Comparison of ENCODE assay signal across 12 mouse cellular contexts in the genomic region with DNA sequence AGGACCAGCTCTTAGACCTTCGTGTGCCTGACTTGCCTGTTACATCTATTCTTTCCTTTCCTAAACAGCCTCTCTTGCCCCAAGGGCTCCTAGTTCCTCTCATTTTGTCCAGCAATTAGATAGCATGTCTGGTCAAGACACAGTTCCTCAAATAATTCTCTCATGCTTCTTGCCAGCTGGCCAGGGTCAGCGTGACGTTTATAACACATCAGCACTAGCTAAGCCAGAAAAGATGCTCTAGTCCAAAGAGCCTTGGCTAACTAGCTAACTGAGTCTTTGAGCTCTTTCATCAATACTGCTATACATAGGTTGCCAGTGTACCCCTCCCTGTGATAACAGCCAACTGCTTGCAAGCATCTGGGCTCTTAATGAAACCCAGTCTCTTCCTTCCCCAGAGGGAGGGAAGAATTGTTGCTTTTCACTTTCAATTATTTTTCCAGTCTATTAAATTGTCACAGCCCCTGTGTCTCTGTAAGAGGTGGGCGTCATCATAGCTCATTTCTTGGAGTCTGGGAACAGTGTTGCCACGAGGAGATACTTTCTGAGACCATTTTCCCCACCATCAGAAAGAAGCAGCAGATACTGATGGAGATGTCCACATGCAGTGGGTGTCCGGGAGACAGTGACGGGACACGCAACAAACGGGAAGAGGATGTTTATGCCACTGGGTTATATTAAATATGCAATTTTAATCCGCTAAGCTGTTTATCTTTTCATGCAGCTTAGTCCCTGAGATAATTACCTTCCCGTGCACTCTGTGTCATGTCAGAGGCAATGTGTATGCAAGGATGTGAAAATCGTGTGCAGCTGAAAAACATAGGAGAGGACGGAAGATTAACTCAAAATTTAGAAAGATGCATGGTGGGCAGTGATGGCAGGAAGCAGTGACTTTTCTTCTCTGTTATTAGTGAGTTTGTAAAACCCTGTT.
DNase-seq lines count a peak whose midpoint lies in the region; TF ChIP-seq lines count a peak whose summit lies in the region.
"Had no signal": no experiment of that assay in that cellular context is flagged by ENCODE, and none has a peak within 500 bp of the region (broad histone marks: within the 10 kb centered on the region; RNA-seq: fewer than 3 reads in every experiment).

No protein-coding gene starts in this region.

- dilution Hi-C loops in CH12.LX (cut with MboI; ENCODE audit: extremely low pct_ligation_motif_present, extremely low pct_unique_long_range_greater_than_20kb, low sequenced_read_pairs), result no loop called here

- H3K79me2 ChIP-seq in heart, adult 2 months (replicated peaks; ENCODE audit: control insufficient read depth, insufficient read depth, low read length), result no peaks in the 10 kb centered on the region
- no peaks in the 10 kb centered on the region for H3K79me2 ChIP-seq in CH12.LX (replicated peaks; ENCODE audit: control insufficient read depth, extremely low read depth, insufficient read depth, poor library complexity, severe bottlenecking)

- no peaks in the 10 kb centered on the region for H3K4me1 ChIP-seq in heart, adult 2 months (ENCODE audit: control insufficient read depth, insufficient read depth, low read length)
- no peaks in the 10 kb centered on the region for H3K4me1 ChIP-seq in heart, embryonic 10.5 days
- H3K4me1 ChIP-seq in CH12.LX (ENCODE audit: control insufficient read depth in 1 of 2, insufficient read depth in 2 of 2), result peaks cover 0 to 11% of the 10 kb centered on the region in 2 experiments; a peak in 1 of 4 replicates
- H3K4me1 ChIP-seq: embryonic facial prominence, embryonic 12.5 days; intestine, embryonic 15.5 days had no signal

- DNase-seq in heart, adult 2 months, result peak; percentile 45 to 51
- DNase-seq in heart, embryonic 10.5 days (ENCODE audit: low spot score), result no peak
- peak; percentile 15 for DNase-seq in CH12.LX (ENCODE audit: extremely low read depth)
- DNase-seq in gastrocnemius, postnatal 14 days, result peak; percentile 25
- peak; percentile 54 for DNase-seq in lung, postnatal 36 days
- no peak for DNase-seq in thymus, postnatal 10 days (ENCODE audit: low spot score in 2 of 2)
- DNase-seq in frontal cortex, postnatal 36 days (ENCODE audit: low spot score in 2 of 2), result no peak
- DNase-seq: cerebellum, adult 9-11 months; kidney, postnatal 4 days; thymus, postnatal 14 days had no signal

- H3K36me3 ChIP-seq in heart, adult 2 months (ENCODE audit: control insufficient read depth, insufficient read depth, low read length), result no peaks in the 10 kb centered on the region
- H3K36me3 ChIP-seq in heart, embryonic 10.5 days, result no peaks in the 10 kb centered on the region
- no peaks in the 10 kb centered on the region for H3K36me3 ChIP-seq in CH12.LX (replicated peaks in 1 of 2; ENCODE audit: control insufficient read depth in 1 of 2, insufficient read depth in 1 of 2, low read length in 1 of 2)
- H3K36me3 ChIP-seq: embryonic facial prominence, embryonic 12.5 days; intestine, embryonic 15.5 days had no signal

- no peak overlapping the region for H3K27ac ChIP-seq in heart, adult 2 months
- no peak overlapping the region for H3K27ac ChIP-seq in heart, embryonic 10.5 days
- H3K27ac ChIP-seq in CH12.LX (ENCODE audit: insufficient read depth, low read depth), result no peak overlapping the region
- H3K27ac ChIP-seq: embryonic facial prominence, embryonic 12.5 days; intestine, embryonic 15.5 days had no signal

- H3K9me3 ChIP-seq in heart, embryonic 10.5 days, result no peaks in the 10 kb centered on the region
- H3K9me3 ChIP-seq in CH12.LX (replicated peaks; ENCODE audit: low read length), result peaks cover 43% of the 10 kb centered on the region
- H3K9me3 ChIP-seq: embryonic facial prominence, embryonic 12.5 days; intestine, embryonic 15.5 days had no signal

- TF ChIP-seq POLR2A in heart, adult 2 months (IDR thresholded peaks at IDR 0.05; ENCODE audit: insufficient read depth, low read depth, low read length), result no peak
- TF ChIP-seq POLR2A in CH12.LX (IDR thresholded peaks at IDR 0.05; ENCODE audit: low read depth, low read length), result no peak

- in situ Hi-C loops in CH12.LX (cut with MboI; ENCODE audit: low pct_ligation_motif_present, low pct_unique_long_range_greater_than_20kb, low sequenced_read_pairs), result no loop called here

- TF ChIP-seq CTCF in heart, adult 2 months (IDR thresholded peaks at IDR 0.05), result no peak
- TF ChIP-seq CTCF in CH12.LX (conservative IDR thresholded peaks at IDR 0.05 in 1 of 2, IDR thresholded peaks at IDR 0.05 in 1 of 2; ENCODE audit: low read depth in 2 of 2, low read length in 2 of 2), result no peak

- H3K4me3 ChIP-seq in heart, adult 2 months, result no peak overlapping the region
- no peak overlapping the region for H3K4me3 ChIP-seq in heart, embryonic 10.5 days
- no peak overlapping the region for H3K4me3 ChIP-seq in CH12.LX (replicated peaks in 1 of 3; ENCODE audit: low read depth in 2 of 3, low read length in 2 of 3, poor library complexity in 1 of 3)
- H3K4me3 ChIP-seq: embryonic facial prominence, embryonic 12.5 days; intestine, embryonic 15.5 days had no signal

- no peak for TF ChIP-seq RAD21 in CH12.LX (IDR thresholded peaks at IDR 0.05; ENCODE audit: low read depth, low read length)

- H3K27me3 ChIP-seq in heart, adult 2 months (ENCODE audit: control insufficient read depth, insufficient read depth, low read length), result no peaks in the 10 kb centered on the region
- no peaks in the 10 kb centered on the region for H3K27me3 ChIP-seq in heart, embryonic 10.5 days (ENCODE audit: insufficient read depth, poor library complexity, severe bottlenecking)
- no peaks in the 10 kb centered on the region for H3K27me3 ChIP-seq in CH12.LX (replicated peaks)
- H3K27me3 ChIP-seq: embryonic facial prominence, embryonic 12.5 days; intestine, embryonic 15.5 days had no signal

- no peak overlapping the region for H3K9ac ChIP-seq in heart, adult 2 months (ENCODE audit: low read depth, low read length)
- H3K9ac ChIP-seq in CH12.LX (ENCODE audit: insufficient read depth, low read depth), result no peak overlapping the region
- H3K9ac ChIP-seq: embryonic facial prominence, embryonic 12.5 days; intestine, embryonic 15.5 days had no signal

- TF ChIP-seq EP300 in heart, adult 2 months (IDR thresholded peaks at IDR 0.05; ENCODE audit: insufficient read depth, low read depth, low read length), result no peak
- no peak for TF ChIP-seq EP300 in CH12.LX (IDR thresholded peaks at IDR 0.05; ENCODE audit: low read length)

- intact Hi-C loops in heart, adult 2 months (cut with DNase I), result no loop called here
- intact Hi-C loops in gastrocnemius, postnatal 14 days (cut with DNase I; ENCODE audit: low total_unique reads), result no loop called here

- H3K4me2 ChIP-seq in CH12.LX (ENCODE audit: insufficient read depth, low read depth, poor library complexity, severe bottlenecking), result no peak overlapping the region
- H3K4me2 ChIP-seq: embryonic facial prominence, embryonic 12.5 days; intestine, embryonic 15.5 days had no signal

- WGBS in heart, adult 2 months, result 64% methylated on average over 13 of the region's 13 CpGs
- WGBS in heart, embryonic 10.5 days, result 85% methylated on average over 13 of the region's 13 CpGs

TF ChIP-seq in CH12.LX, 34 proteins besides CTCF, POLR2A, EP300 and RAD21:
- no peak for TF ChIP-seq CHD2 (IDR thresholded peaks at IDR 0.05; ENCODE audit: low read length)
- TF ChIP-seq ETS1 (conservative IDR thresholded peaks at IDR 0.05; ENCODE audit: low read depth, low read length), result peak; percentile 44
TF ChIP-seq in CH12.LX: peak in this region for 1.

Comparison
In these comparisons a context has a peak if more than half of its experiments do, and no peak if none do; other contexts are left out.
1. DNase-seq: peak in heart, adult 2 months (2 of 2), CH12.LX (single experiment), gastrocnemius, postnatal 14 days (single experiment) and lung, postnatal 36 days (single experiment); none in heart, embryonic 10.5 days (single experiment), thymus, postnatal 10 days (0 of 2) and frontal cortex, postnatal 36 days (0 of 2).